Comparison of ENCODE assay signal across 30 mouse cellular contexts in genomic region chr9:104098256-104098655, GRCm38 (mm10). TPM values are rescaled to one million over a fixed set of nuclear protein-coding genes. Genes with fewer than 3 reads are reported as not detected.
DNase-seq lines count a peak whose midpoint lies in the region; ATAC-seq and TF ChIP-seq lines count a peak whose summit lies in the region.
"Had no signal": no experiment of that assay in that cellular context is flagged by ENCODE, and none has a peak within 500 bp of the region (broad histone marks: within the 10 kb centered on the region; RNA-seq: fewer than 3 reads in every experiment).

No protein-coding gene starts in this region.

- no peak overlapping the region for H3K4me3 ChIP-seq in spleen, adult 2 months (ENCODE audit: extremely low read depth, insufficient read depth, insufficient read length)
- no peak overlapping the region for H3K4me3 ChIP-seq in midbrain, embryonic 16.5 days (ENCODE audit: low read depth, low read length)
- H3K4me3 ChIP-seq: embryonic facial prominence, embryonic 15.5 days; hindbrain, embryonic 15.5 days; layer of hippocampus, adult 2 months; limb, embryonic 12.5 days; midbrain, embryonic 10.5 days; neural tube, embryonic 15.5 days had no signal

- H3K9ac ChIP-seq in midbrain, embryonic 16.5 days (ENCODE audit: low read depth, low read length) = no peak overlapping the region
- H3K9ac ChIP-seq: embryonic facial prominence, embryonic 15.5 days; hindbrain, embryonic 15.5 days; limb, embryonic 12.5 days; liver, postnatal 0 days; neural tube, embryonic 15.5 days had no signal

- peak; percentile 14 to 29 for DNase-seq in spleen, adult 2 months (ENCODE audit: low read depth in 1 of 2, low spot score in 2 of 2)
- no peak for DNase-seq in spleen, postnatal 4 days (ENCODE audit: low spot score in 2 of 2)
- peak; percentile 63 for DNase-seq in lung, postnatal 25 days (ENCODE audit: low spot score)
- peak; percentile 61 for DNase-seq in splenic B cell, adult 2 months (ENCODE audit: low read depth, low spot score)
- DNase-seq in gastrocnemius, adult 18-20 months (ENCODE audit: low spot score) = no peak
- no peak for DNase-seq in adipocyte (ENCODE audit: low spot score)
- DNase-seq: adrenal gland, postnatal 25 days; cerebellum, adult 9-10 months; gastrocnemius, postnatal 14 days; heart, postnatal 36 days; kidney, adult 2 months; kidney, postnatal 10 days; layer of hippocampus, postnatal 36 days; liver, postnatal 0 days; thymus, postnatal 25 days had no signal

- H3K9me3 ChIP-seq in midbrain, embryonic 16.5 days (replicated peaks; ENCODE audit: control insufficient read depth, low read length, poor library complexity, severe bottlenecking) = no peaks in the 10 kb centered on the region
- H3K9me3 ChIP-seq: embryonic facial prominence, embryonic 15.5 days; hindbrain, embryonic 15.5 days; limb, embryonic 12.5 days; midbrain, embryonic 10.5 days; neural tube, embryonic 15.5 days had no signal

- no peak for TF ChIP-seq CTCF in spleen, adult 2 months (IDR thresholded peaks at IDR 0.05; ENCODE audit: extremely low read depth, insufficient read depth, insufficient read length, insufficient replicate concordance)

- no peak overlapping the region for H3K27ac ChIP-seq in spleen, adult 2 months (ENCODE audit: insufficient read depth, low read length)
- H3K27ac ChIP-seq in midbrain, embryonic 16.5 days (ENCODE audit: low read length) = no peak overlapping the region
- H3K27ac ChIP-seq: embryonic facial prominence, embryonic 15.5 days; hindbrain, embryonic 15.5 days; layer of hippocampus, adult 2 months; limb, embryonic 12.5 days; midbrain, embryonic 10.5 days; neural tube, embryonic 15.5 days had no signal

- no peaks in the 10 kb centered on the region for H3K36me3 ChIP-seq in spleen, adult 2 months (ENCODE audit: control insufficient read depth, insufficient read depth, low read length)
- no peaks in the 10 kb centered on the region for H3K36me3 ChIP-seq in splenic B cell, adult 2 months (ENCODE audit: control insufficient read depth, insufficient read depth, low read length, poor library complexity, severe bottlenecking)
- no peaks in the 10 kb centered on the region for H3K36me3 ChIP-seq in midbrain, embryonic 16.5 days (ENCODE audit: control insufficient read depth, insufficient read depth, low read length)
- H3K36me3 ChIP-seq: hindbrain, embryonic 15.5 days; midbrain, embryonic 10.5 days; neural tube, embryonic 15.5 days had no signal

- H3K4me1 ChIP-seq in spleen, adult 2 months (ENCODE audit: control insufficient read depth, insufficient read depth, insufficient read length) = no peaks in the 10 kb centered on the region
- H3K4me1 ChIP-seq in midbrain, embryonic 16.5 days (ENCODE audit: control insufficient read depth, insufficient read depth, low read length) = no peaks in the 10 kb centered on the region; the same call in 1 of the 2 replicates
- H3K4me1 ChIP-seq: hindbrain, embryonic 15.5 days; limb, embryonic 12.5 days; midbrain, embryonic 10.5 days; neural tube, embryonic 15.5 days had no signal

- no peaks in the 10 kb centered on the region for H3K27me3 ChIP-seq in spleen, adult 2 months (ENCODE audit: control insufficient read depth, insufficient read depth, low read length)
- no peaks in the 10 kb centered on the region for H3K27me3 ChIP-seq in splenic B cell, adult 2 months (ENCODE audit: control insufficient read depth, insufficient read depth, low read length, poor library complexity, severe bottlenecking)
- no peaks in the 10 kb centered on the region for H3K27me3 ChIP-seq in midbrain, embryonic 16.5 days (ENCODE audit: control insufficient read depth, insufficient read depth, low read depth, low read length)
- H3K27me3 ChIP-seq: embryonic facial prominence, embryonic 15.5 days; hindbrain, embryonic 15.5 days; limb, embryonic 12.5 days; neural tube, embryonic 15.5 days had no signal

- H3K4me2 ChIP-seq in midbrain, embryonic 16.5 days (ENCODE audit: low read length) = no peak overlapping the region
- H3K4me2 ChIP-seq: embryonic facial prominence, embryonic 15.5 days; hindbrain, embryonic 15.5 days; limb, embryonic 12.5 days; liver, embryonic 11.5 days; neural tube, embryonic 15.5 days had no signal

- WGBS in spleen, adult 2 months = 15% methylated on average over 5 of the region's 5 CpGs
- WGBS in midbrain, embryonic 16.5 days = 81% methylated on average over 5 of the region's 5 CpGs

- ATAC-seq in hematopoietic stem cell, adult 5-6 weeks (replicated peaks in 1 of 2; ENCODE audit: insufficient read depth in 1 of 2, low FRiP score in 2 of 2, low TSS enrichment in 1 of 2, low read depth in 1 of 2, poor library complexity in 2 of 2, severe bottlenecking in 2 of 2) = peak; percentile 70 to 90
- ATAC-seq in midbrain, embryonic 16.5 days = no peak
- ATAC-seq: forebrain, embryonic 14.5 days; liver, postnatal 0 days had no signal

- TF ChIP-seq POLR2A in spleen, adult 2 months (IDR thresholded peaks at IDR 0.05; ENCODE audit: low read depth, low read length) = no peak

RNA-seq across cellular contexts. Expression of gene Ackr4, which starts 28.5 kb away (rescaled TPM):
- polyA plus RNA-seq in spleen, adult 2 months (2012; rRNA removed) = 1.4 and 1.6 TPM in 2 replicates
- not detected in 2 replicates for total RNA-seq in hematopoietic stem cell, adult 5-6 weeks (2017)
- 0.78 and 1.1 TPM in 2 replicates for polyA plus RNA-seq in midbrain, embryonic 16.5 days (2015; fragmentation: Nextera tagmentation; extraction: Ambion mirVana)
- under 1 TPM; 0.21 to 0.32 TPM for total RNA-seq in gastrocnemius, adult 18-20 months (2021)
- total RNA-seq: layer of hippocampus, postnatal 36 days had no signal

RNA-seq across cellular contexts. Expression of gene Acad11, which starts 35.1 kb away (rescaled TPM):
- polyA plus RNA-seq in spleen, adult 2 months (2012; rRNA removed) = 5.5 and 6.3 TPM in 2 replicates
- 22.4 and 22.8 TPM in 2 replicates for total RNA-seq in hematopoietic stem cell, adult 5-6 weeks (2017)
- 6.3 and 8.2 TPM in 2 replicates for polyA plus RNA-seq in midbrain, embryonic 16.5 days (2015; fragmentation: Nextera tagmentation; extraction: Ambion mirVana)
- 10 to 100 TPM; 48.3 to 51.8 TPM for total RNA-seq in gastrocnemius, adult 18-20 months (2021)

RNA-seq across cellular contexts. Expression of gene Uba5, which starts 35.3 kb away (rescaled TPM):
- 9.4 and 10.2 TPM in 2 replicates for polyA plus RNA-seq in spleen, adult 2 months (2012; rRNA removed)
- 28.6 and 41.3 TPM in 2 replicates for total RNA-seq in hematopoietic stem cell, adult 5-6 weeks (2017)
- 68.8 and 69.8 TPM in 2 replicates for polyA plus RNA-seq in midbrain, embryonic 16.5 days (2015; fragmentation: Nextera tagmentation; extraction: Ambion mirVana)
- 10 to 100 TPM; 10.2 to 12.8 TPM for total RNA-seq in gastrocnemius, adult 18-20 months (2021)

RNA-seq across cellular contexts. Expression of gene Gm28305, which starts 57.8 kb away (rescaled TPM):
- polyA plus RNA-seq in spleen, adult 2 months (2012; rRNA removed) = not detected in 2 replicates
- total RNA-seq in hematopoietic stem cell, adult 5-6 weeks (2017) = not detected in 2 replicates
- polyA plus RNA-seq in midbrain, embryonic 16.5 days (2015; fragmentation: Nextera tagmentation; extraction: Ambion mirVana) = not detected in 2 replicates
- total RNA-seq in gastrocnemius, adult 18-20 months (2021) = not detected
- total RNA-seq: adrenal gland, postnatal 25 days; gastrocnemius, postnatal 14 days; heart, postnatal 36 days; layer of hippocampus, adult 2 months; layer of hippocampus, postnatal 36 days; left cerebral cortex, postnatal 14 days had no signal
- polyA plus RNA-seq: brain, embryonic 14.5 days; embryonic facial prominence, embryonic 15.5 days; forebrain, embryonic 14.5 days; heart, embryonic 14.5 days; hindbrain, embryonic 15.5 days; intestine, embryonic 14.5 days; kidney, adult 2 months; limb, embryonic 12.5 days; liver, embryonic 11.5 days; liver, postnatal 0 days; midbrain, embryonic 10.5 days; neural tube, embryonic 15.5 days; stomach, embryonic 14.5 days had no signal

Comparison
In these comparisons a context has a peak if more than half of its experiments do, and no peak if none do; other contexts are left out.
1. DNase-seq: peak in spleen, adult 2 months (2 of 2), lung, postnatal 25 days (single experiment) and splenic B cell, adult 2 months (single experiment); none in spleen, postnatal 4 days (0 of 2), gastrocnemius, adult 18-20 months (single experiment) and adipocyte (single experiment).